Mouse (Mus musculus) liver, embryonic 12.5 days (tissue): Measurements from ENCODE around the gene Fam114a2. TPM values are rescaled to one million over a fixed set of nuclear protein-coding genes. Genes with fewer than 3 reads are reported as not detected.

Experiments used
- ATAC-seq: fragments of 200-750 bp; cut with Nextera tagmentation; 2 replicates; pipeline ENCODE4 v1.8.0; 2017; ENCODE audit warnings: moderate number of reproducible peaks, mild to moderate bottlenecking, moderate library complexity
- H3K27ac ChIP-seq: fragments of 300-500 bp; sonication (generic); 2 replicates; pipeline ENCODE4 v1.5.1; 2016; ENCODE audit warnings: mild to moderate bottlenecking
- H3K27me3 ChIP-seq: fragments of 300-500 bp; sonication (generic); replicated peaks from 2 replicates; pipeline ENCODE4 v1.6.1; 2016; ENCODE audit warnings: mild to moderate bottlenecking, moderate library complexity
- H3K36me3 ChIP-seq: fragments of 300-500 bp; sonication (generic); 2 replicates; pipeline ENCODE4 v1.6.1; 2016; ENCODE audit warnings: mild to moderate bottlenecking, moderate library complexity
- H3K4me1 ChIP-seq: fragments of 300-500 bp; sonication (generic); 2 replicates; pipeline ENCODE4 v1.6.1; 2016
- H3K4me2 ChIP-seq: fragments of 300-500 bp; sonication (generic); 2 replicates; pipeline ENCODE4 v1.6.1; 2016; ENCODE audit warnings: mild to moderate bottlenecking, moderate library complexity
- H3K4me3 ChIP-seq: fragments of 300-500 bp; sonication (generic); 2 replicates; pipeline ENCODE4 v1.5.1; 2016; ENCODE audit warnings: mild to moderate bottlenecking, moderate library complexity
- H3K9ac ChIP-seq: fragments of 300-500 bp; sonication (generic); 2 replicates; pipeline ENCODE4 v1.6.1; 2016; ENCODE audit warnings: mild to moderate bottlenecking, moderate library complexity
- H3K9me3 ChIP-seq: fragments of 300-500 bp; sonication (generic); replicated peaks from 2 replicates; pipeline ENCODE4 v1.6.1; 2016; ENCODE audit warnings: mild to moderate bottlenecking, moderate library complexity
- WGBS: fragments of 180-500 bp; shearing (Covaris S2); methylation state at CpG from one replicate; pipeline ENCODE4 v1.1.7; 2016; ENCODE audit not compliant: insufficient replicate concordance; 5-methylcytosine and 5-hydroxymethylcytosine counted together
- polyA plus RNA-seq: library from polyadenylated mRNA; unstranded; fragments of >200 nt; fragmentation: Nextera tagmentation; extraction: Ambion mirVana; gene quantifications from 2 replicates; pipeline ENCODE4 v1.2.1, GENCODE M21; 2016

Gene Fam114a2
- polyA plus RNA-seq, 1 experiment from 2014 or later = 37.2 TPM

- Histone ChIP-seq H3K27ac (no peak overlapping the region), H3K4me2 (no peak overlapping the region), H3K9ac (no peak overlapping the region), H3K36me3 (peaks cover 24% of the 10 kb centered on the region), H3K9me3 (no peaks in the 10 kb centered on the region), H3K4me1 (no peaks in the 10 kb centered on the region), H3K4me3 (no peak overlapping the region), H3K27me3 (no peaks in the 10 kb centered on the region)
- no peak for ATAC-seq
- 88% methylated on average over 5 of the region's 5 CpGs for WGBS
Observed at GRCm38 (mm10) chr11:57535912-57536311, 17.5 kb upstream of the Fam114a2 start.

GRCm38 (mm10) chr11:57532306-57532705 lies 13.9 kb upstream of the Fam114a2 start:
- no peak for ATAC-seq
- H3K27ac ChIP-seq = no peak overlapping the region
- no peaks in the 10 kb centered on the region for H3K9me3 ChIP-seq
- WGBS = 87% methylated on average over 4 of the region's 4 CpGs
- H3K4me1 ChIP-seq = no peaks in the 10 kb centered on the region
- H3K4me2 ChIP-seq = no peak overlapping the region
- H3K36me3 ChIP-seq = peaks cover 59% of the 10 kb centered on the region
- no peaks in the 10 kb centered on the region for H3K27me3 ChIP-seq
- no peak overlapping the region for H3K9ac ChIP-seq
- H3K4me3 ChIP-seq = no peak overlapping the region

- peaks cover 59% of the 10 kb centered on the region for H3K36me3 ChIP-seq
- H3K4me3 ChIP-seq = no peak overlapping the region
- H3K27me3 ChIP-seq = no peaks in the 10 kb centered on the region
- no peaks in the 10 kb centered on the region for H3K4me1 ChIP-seq
- 63% methylated on average over 11 of the region's 11 CpGs for WGBS
- no peaks in the 10 kb centered on the region for H3K9me3 ChIP-seq
- no peak overlapping the region for H3K9ac ChIP-seq
- H3K27ac ChIP-seq = no peak overlapping the region
- no peak for ATAC-seq
- H3K4me2 ChIP-seq = no peak overlapping the region
Observed at GRCm38 (mm10) chr11:57531300-57531950, 13.0 kb upstream of the Fam114a2 start.

- WGBS = 75% methylated on average over 3 of the region's 3 CpGs
- Histone ChIP-seq H3K9ac (no peak overlapping the region), H3K4me3 (no peak overlapping the region), H3K4me2 (no peak overlapping the region), H3K27me3 (no peaks in the 10 kb centered on the region), H3K27ac (no peak overlapping the region), H3K9me3 (no peaks in the 10 kb centered on the region), H3K4me1 (peaks cover 16% of the 10 kb centered on the region), H3K36me3 (peaks cover 59% of the 10 kb centered on the region)
- ATAC-seq = no peak
Observed at GRCm38 (mm10) chr11:57529111-57529510, 10.7 kb upstream of the Fam114a2 start.

- Histone ChIP-seq H3K27me3 (no peaks in the 10 kb centered on the region), H3K4me2 (no peak overlapping the region), H3K4me3 (no peak overlapping the region), H3K36me3 (peaks cover 53% of the 10 kb centered on the region), H3K27ac (no peak overlapping the region), H3K9ac (no peak overlapping the region), H3K4me1 (peaks cover 18% of the 10 kb centered on the region), H3K9me3 (no peaks in the 10 kb centered on the region)
- ATAC-seq = no peak
- WGBS = 61% methylated on average over 4 of the region's 4 CpGs
Observed at GRCm38 (mm10) chr11:57527506-57527905, 9.1 kb upstream of the Fam114a2 start.

GRCm38 (mm10) chr11:57525900-57526299 lies 7.5 kb upstream of the Fam114a2 start:
- H3K27ac ChIP-seq = no peak overlapping the region
- no peaks in the 10 kb centered on the region for H3K27me3 ChIP-seq
- H3K9ac ChIP-seq = no peak overlapping the region
- no peak for ATAC-seq
- peaks cover 49% of the 10 kb centered on the region for H3K36me3 ChIP-seq
- no peak overlapping the region for H3K4me3 ChIP-seq
- no peak overlapping the region for H3K4me2 ChIP-seq
- 61% methylated on average over 3 of the region's 3 CpGs for WGBS
- H3K4me1 ChIP-seq = peaks cover 18% of the 10 kb centered on the region
- H3K9me3 ChIP-seq = no peaks in the 10 kb centered on the region

- no peak overlapping the region for H3K9ac ChIP-seq
- H3K9me3 ChIP-seq = no peaks in the 10 kb centered on the region
- H3K27ac ChIP-seq = no peak overlapping the region
- no peaks in the 10 kb centered on the region for H3K27me3 ChIP-seq
- H3K4me3 ChIP-seq = no peak overlapping the region
- H3K4me2 ChIP-seq = no peak overlapping the region
- peaks cover 24% of the 10 kb centered on the region for H3K4me1 ChIP-seq
- H3K36me3 ChIP-seq = peaks cover 39% of the 10 kb centered on the region
- 0 out of 2 replicates have a peak, but pooled peaks have one; percentile 13 for ATAC-seq
Observed at GRCm38 (mm10) chr11:57524597-57524996, 6.2 kb upstream of the Fam114a2 start.

GRCm38 (mm10) chr11:57523418-57523817 lies 5.0 kb upstream of the Fam114a2 start:
- Histone ChIP-seq H3K4me1 (peaks cover 32% of the 10 kb centered on the region), H3K9ac (no peak overlapping the region), H3K27me3 (no peaks in the 10 kb centered on the region), H3K4me3 (no peak overlapping the region), H3K9me3 (no peaks in the 10 kb centered on the region), H3K36me3 (peaks cover 27% of the 10 kb centered on the region), H3K4me2 (no peak overlapping the region), H3K27ac (no peak overlapping the region)
- ATAC-seq = no peak
- 66% methylated on average over 3 of the region's 3 CpGs for WGBS

- Histone ChIP-seq H3K27ac (no peak overlapping the region), H3K27me3 (no peaks in the 10 kb centered on the region), H3K4me1 (peaks cover 40% of the 10 kb centered on the region), H3K4me2 (no peak overlapping the region), H3K4me3 (no peak overlapping the region), H3K36me3 (peaks cover 17% of the 10 kb centered on the region), H3K9ac (no peak overlapping the region), H3K9me3 (no peaks in the 10 kb centered on the region)
- no peak for ATAC-seq
- 88% methylated on average over 7 of the region's 7 CpGs for WGBS
Observed at GRCm38 (mm10) chr11:57522046-57522445, 3.6 kb upstream of the Fam114a2 start.

- no peak overlapping the region for H3K27ac ChIP-seq
- no peak for ATAC-seq
- H3K4me3 ChIP-seq = no peak overlapping the region
- no peaks in the 10 kb centered on the region for H3K9me3 ChIP-seq
- no peak overlapping the region for H3K9ac ChIP-seq
- peaks cover 17% of the 10 kb centered on the region for H3K36me3 ChIP-seq
- WGBS = 84% methylated on average over 3 of the region's 3 CpGs
- peaks cover 46% of the 10 kb centered on the region for H3K4me1 ChIP-seq
- H3K27me3 ChIP-seq = no peaks in the 10 kb centered on the region
- H3K4me2 ChIP-seq = no peak overlapping the region
Observed at GRCm38 (mm10) chr11:57521206-57521605, 2.8 kb upstream of the Fam114a2 start.

- H3K27ac ChIP-seq = no peak overlapping the region; the same call in 1 of the 2 replicates
- 67% methylated on average over 5 of the region's 5 CpGs for WGBS
- peak overlapping the region; percentile 84 for H3K4me2 ChIP-seq
- ATAC-seq = no peak
- peaks cover 31% of the 10 kb centered on the region for H3K4me1 ChIP-seq
- H3K4me3 ChIP-seq = peak overlapping the region; percentile 96
- H3K9ac ChIP-seq = peak overlapping the region; percentile 90
- peaks cover 17% of the 10 kb centered on the region for H3K36me3 ChIP-seq
- no peaks in the 10 kb centered on the region for H3K9me3 ChIP-seq
- H3K27me3 ChIP-seq = no peaks in the 10 kb centered on the region
Observed at GRCm38 (mm10) chr11:57519304-57519703, 887 bp upstream of the Fam114a2 start.

GRCm38 (mm10) chr11:57518751-57519148 lies 333 bp upstream of the Fam114a2 start:
- ATAC-seq = peak; percentile 45
- 0% methylated on average over 16 of the region's 16 CpGs for WGBS

More at GRCm38 (mm10) chr11:57518751-57519148, 333 bp upstream of the Fam114a2 start:
- peak overlapping the region; percentile 90 for H3K9ac ChIP-seq
- H3K4me2 ChIP-seq = peak overlapping the region; percentile 84
- H3K36me3 ChIP-seq = peaks cover 17% of the 10 kb centered on the region
- H3K4me1 ChIP-seq = peaks cover 27% of the 10 kb centered on the region
- peak overlapping the region; percentile 73 for H3K27ac ChIP-seq
- H3K4me3 ChIP-seq = peak overlapping the region; percentile 96
- no peaks in the 10 kb centered on the region for H3K27me3 ChIP-seq
- no peaks in the 10 kb centered on the region for H3K9me3 ChIP-seq
